Mouse (Mus musculus): ENCODE results near the gene Zfp605. TPM values are rescaled to one million over a fixed set of nuclear protein-coding genes. Genes with fewer than 3 reads are reported as not detected.

The Zfp605 gene
- polyA plus RNA-seq, 1 experiment from 2014 or later: 3.5 TPM

Other genes with a start within 250 kb of the Zfp605 start
- 0.58 and 0.82 TPM in 2 replicates for gene Gm15446, start 186.7 kb upstream of the Zfp605 start, polyA plus RNA-seq (2014; fragmentation: Nextera tagmentation; extraction: Ambion mirVana)
- 19.5 and 20.0 TPM in 2 replicates for gene Zfp932, start 113.6 kb upstream of the Zfp605 start, polyA plus RNA-seq (2014; fragmentation: Nextera tagmentation; extraction: Ambion mirVana)
- gene Gm17655, start 37.6 kb upstream of the Zfp605 start, polyA plus RNA-seq (2014; fragmentation: Nextera tagmentation; extraction: Ambion mirVana): 3.0 TPM in 2 replicates
- 0.69 and 1.1 TPM in 2 replicates for gene Gm35315, start 15.7 kb upstream of the Zfp605 start, polyA plus RNA-seq (2014; fragmentation: Nextera tagmentation; extraction: Ambion mirVana)
- 0.74 and 0.86 TPM in 2 replicates for gene Plcxd1, start 10.1 kb upstream of the Zfp605 start, polyA plus RNA-seq (2014; fragmentation: Nextera tagmentation; extraction: Ambion mirVana)
- gene Gtpbp6, start 1.9 kb upstream of the Zfp605 start, polyA plus RNA-seq (2014; fragmentation: Nextera tagmentation; extraction: Ambion mirVana): 29.3 and 31.0 TPM in 2 replicates
- 35.7 and 41.1 TPM in 2 replicates for gene Chfr, start 25.8 kb downstream of the Zfp605 start, polyA plus RNA-seq (2014; fragmentation: Nextera tagmentation; extraction: Ambion mirVana)
- gene Golga3, start 66.6 kb downstream of the Zfp605 start, polyA plus RNA-seq (2014; fragmentation: Nextera tagmentation; extraction: Ambion mirVana): 19.5 and 21.9 TPM in 2 replicates
- 30.6 and 32.6 TPM in 2 replicates for gene Ankle2, start 120.9 kb downstream of the Zfp605 start, polyA plus RNA-seq (2014; fragmentation: Nextera tagmentation; extraction: Ambion mirVana)
- 71.6 and 76.9 TPM in 2 replicates for gene Pgam5, start 159.8 kb downstream of the Zfp605 start, polyA plus RNA-seq (2014; fragmentation: Nextera tagmentation; extraction: Ambion mirVana)
- gene Pxmp2, start 176.1 kb downstream of the Zfp605 start, polyA plus RNA-seq (2014; fragmentation: Nextera tagmentation; extraction: Ambion mirVana): 7.2 and 9.0 TPM in 2 replicates
- 33.3 and 36.0 TPM in 2 replicates for gene Pole, start 176.2 kb downstream of the Zfp605 start, polyA plus RNA-seq (2014; fragmentation: Nextera tagmentation; extraction: Ambion mirVana)
- gene P2rx2, start 233.1 kb downstream of the Zfp605 start, polyA plus RNA-seq (2014; fragmentation: Nextera tagmentation; extraction: Ambion mirVana): 0.77 and 1.1 TPM in 2 replicates
- not detected in 2 replicates for gene Lrcol1, start 234.6 kb downstream of the Zfp605 start, polyA plus RNA-seq (2014; fragmentation: Nextera tagmentation; extraction: Ambion mirVana)

Measured in intestine, embryonic 14.5 days (tissue).